Mouse (Mus musculus): ENCODE results near the gene Cdc6.

The Cdc6 gene

GRCm38 (mm10) chr11:98972801-98973360, 65.3 kb downstream of the Cdc6 start:
- DNase-seq (ENCODE audit: low read depth in 2 of 2, low spot score in 2 of 2): no peak

Data from CD8-positive naive resting alpha-beta T cell, adult 2 months (primary cell).